Mouse (Mus musculus) ovary, postnatal 10 days (tissue): ENCODE data around the gene Nrsn2.

Source experiments
- DNase-seq: peaks from one replicate; pipeline ENCODE4 v3.0.0; 2022; ENCODE audit warnings: low spot score

The Nrsn2 gene

GRCm38 (mm10) chr2:152376345-152376741, at the start of gene Nrsn2:
Gene Nrsn2, minus strand, starts transcription at chr2:152376638.
- no peak for DNase-seq

- no peak for DNase-seq
Observed at GRCm38 (mm10) chr2:152415786-152416185, 39.3 kb upstream of the Nrsn2 start.

- DNase-seq, result no peak
Observed at GRCm38 (mm10) chr2:152415287-152415686, 38.8 kb upstream of the Nrsn2 start, which contains the start of gene 6820408C15Rik. Gene 6820408C15Rik, plus strand, starts transcription at chr2:152415587.

- DNase-seq, result peak; percentile 84
Observed at GRCm38 (mm10) chr2:152414591-152415165, 38.2 kb upstream of the Nrsn2 start, which contains the start of gene Zcchc3. Gene Zcchc3, minus strand, starts transcription at chr2:152415027.

- peak; percentile 52 for DNase-seq
Observed at GRCm38 (mm10) chr2:152413765-152414584, 37.5 kb upstream of the Nrsn2 start.

GRCm38 (mm10) chr2:152413158-152413764, 36.8 kb upstream of the Nrsn2 start:
- DNase-seq, result no peak

- DNase-seq, result no peak
Observed at GRCm38 (mm10) chr2:152412526-152413157, 36.2 kb upstream of the Nrsn2 start.

- no peak for DNase-seq
Observed at GRCm38 (mm10) chr2:152411471-152411870, 35.0 kb upstream of the Nrsn2 start.

GRCm38 (mm10) chr2:152410971-152411371, 34.5 kb upstream of the Nrsn2 start:
- DNase-seq, result peak; percentile 68

GRCm38 (mm10) chr2:152409781-152410180, 33.3 kb upstream of the Nrsn2 start:
- no peak for DNase-seq

- peak; percentile 85 for DNase-seq
Observed at GRCm38 (mm10) chr2:152406126-152406525, 29.7 kb upstream of the Nrsn2 start.

- DNase-seq, result no peak
Observed at GRCm38 (mm10) chr2:152399122-152399542, 22.7 kb upstream of the Nrsn2 start.

GRCm38 (mm10) chr2:152398691-152399090, 22.3 kb upstream of the Nrsn2 start:
- peak; percentile 78 for DNase-seq

- peak; percentile 96 for DNase-seq
Observed at GRCm38 (mm10) chr2:152397680-152398435, 21.4 kb upstream of the Nrsn2 start, which contains the start of gene Sox12. Gene Sox12, minus strand, starts transcription at chr2:152398063.

GRCm38 (mm10) chr2:152397004-152397589, 20.7 kb upstream of the Nrsn2 start:
- DNase-seq, result peak; percentile 53

- peak; percentile 65 for DNase-seq
Observed at GRCm38 (mm10) chr2:152396110-152397003, 19.9 kb upstream of the Nrsn2 start.

GRCm38 (mm10) chr2:152395271-152395920, 19.0 kb upstream of the Nrsn2 start:
- DNase-seq, result no peak

GRCm38 (mm10) chr2:152393225-152394017, 17.0 kb upstream of the Nrsn2 start:
- DNase-seq, result no peak

- no peak for DNase-seq
Observed at GRCm38 (mm10) chr2:152392786-152393185, 16.3 kb upstream of the Nrsn2 start.
